Mouse (Mus musculus) lung, postnatal 0 days (tissue): ENCODE results near the gene Mfsd2b.
A peak's percentile ranks its signal among the peaks of the same experiment; 100 is the strongest.

Experiments used
- CTCF ChIP-seq: IDR thresholded peaks from 2 replicates; pipeline ENCODE4 v1.5.1; 2016; ENCODE audit warnings: antibody characterized with exemption, mild to moderate bottlenecking
- EP300 ChIP-seq: IDR thresholded peaks from 2 replicates; pipeline ENCODE4 v1.6.1; 2016; ENCODE audit warnings: antibody characterized with exemption, mild to moderate bottlenecking, control low read depth

- TF ChIP-seq CTCF (peak; percentile 40), EP300 (no peak)
Measured at GRCm38 (mm10) chr12:4856834-4857233, 17.3 kb downstream of the Mfsd2b start.
